Mouse (Mus musculus) ovary, adult 10 weeks (tissue): ENCODE data around the gene Wee2. TPM values are rescaled to one million over a fixed set of nuclear protein-coding genes. Genes with fewer than 3 reads are reported as not detected.

Source experiments
- polyA plus RNA-seq: library from polyadenylated mRNA; stranded (reverse); fragments of 350-450 nt; fragmentation: Illumina TruSeq; extraction: RNeasy Lipid Tissue Mini Kit (QIAGEN cat#74804); gene quantifications from one replicate; pipeline ENCODE4 v1.2.3, GENCODE M21; 2014

The Wee2 gene
- 12.3 TPM for polyA plus RNA-seq

DNA sequence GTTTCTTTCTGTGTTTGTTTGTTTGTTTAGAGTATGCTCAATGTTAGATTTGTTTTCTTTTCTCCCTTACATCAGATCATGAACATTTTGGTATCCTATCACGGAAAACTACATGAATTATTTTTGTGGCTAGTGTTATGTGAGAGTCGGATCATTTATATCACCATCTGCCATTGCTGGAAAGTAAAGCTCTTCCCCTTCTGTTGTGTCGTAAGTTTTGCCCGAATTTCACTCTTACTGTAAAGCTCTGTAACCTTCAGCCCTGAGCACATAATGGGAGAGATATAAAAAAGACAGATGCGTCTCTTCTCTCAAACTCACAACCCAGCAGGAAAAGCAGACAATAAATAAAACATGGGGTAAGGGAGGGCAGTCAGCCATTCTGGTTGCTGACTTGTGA is at the start of gene Wee2:
Gene Wee2 (plus strand): TSS at position 153 of the 400 bp plus-strand sequence.

DNA sequence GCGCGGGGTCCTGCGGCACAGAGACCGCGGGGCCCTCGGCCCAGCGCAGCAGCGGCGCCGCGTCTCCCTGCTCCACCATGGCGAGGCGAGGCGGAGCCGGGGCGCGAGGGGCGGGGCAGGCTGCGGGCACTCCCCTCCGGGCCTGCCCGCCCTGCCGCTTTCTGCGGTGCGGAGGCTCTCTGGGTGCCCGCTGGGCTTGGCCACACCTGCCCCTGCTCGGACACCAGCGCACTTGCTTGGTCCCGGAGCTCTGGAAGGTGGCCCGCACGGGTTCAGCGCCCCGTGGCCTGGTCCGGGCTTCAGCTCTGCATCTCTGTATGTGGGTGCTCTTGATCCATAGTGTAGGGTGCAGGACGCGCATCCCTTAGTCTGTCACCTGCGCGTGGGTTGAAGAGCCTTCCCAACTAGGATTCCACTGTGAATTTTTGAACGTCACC is 2.8 kb upstream of the Wee2 start, which contains the start of gene E330009J07Rik:
Gene E330009J07Rik (minus strand): TSS at position 89 of the 437 bp plus-strand sequence.

GRCm38 (mm10) chr6:40470916-40471719 is 32.2 kb downstream of the Wee2 start, which contains the start of gene Ssbp1:
Gene Ssbp1 (plus strand): TSS chr6:40471352.

DNA sequence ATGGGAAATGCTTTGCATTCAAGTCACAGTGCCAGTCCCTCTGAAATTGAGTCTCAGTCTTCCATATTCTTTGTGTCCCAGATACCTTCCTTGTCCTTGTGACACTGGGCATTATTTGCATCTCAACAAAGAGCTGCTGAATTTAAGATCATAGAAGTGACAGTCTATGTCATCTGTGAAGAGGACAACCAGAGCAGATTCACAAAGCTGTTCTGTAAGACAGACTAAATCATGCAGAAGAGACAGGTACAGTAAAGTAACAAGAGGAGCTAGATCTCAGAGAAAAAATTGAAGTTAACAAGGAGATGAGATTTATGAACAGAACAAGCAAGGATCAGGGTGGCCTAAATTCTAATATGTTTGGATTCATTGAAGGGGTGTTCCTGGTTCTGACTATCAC is 52.0 kb downstream of the Wee2 start, which contains the start of gene Tas2r137:
Gene Tas2r137 (plus strand): TSS at position 301 of the 400 bp plus-strand sequence.

DNA sequence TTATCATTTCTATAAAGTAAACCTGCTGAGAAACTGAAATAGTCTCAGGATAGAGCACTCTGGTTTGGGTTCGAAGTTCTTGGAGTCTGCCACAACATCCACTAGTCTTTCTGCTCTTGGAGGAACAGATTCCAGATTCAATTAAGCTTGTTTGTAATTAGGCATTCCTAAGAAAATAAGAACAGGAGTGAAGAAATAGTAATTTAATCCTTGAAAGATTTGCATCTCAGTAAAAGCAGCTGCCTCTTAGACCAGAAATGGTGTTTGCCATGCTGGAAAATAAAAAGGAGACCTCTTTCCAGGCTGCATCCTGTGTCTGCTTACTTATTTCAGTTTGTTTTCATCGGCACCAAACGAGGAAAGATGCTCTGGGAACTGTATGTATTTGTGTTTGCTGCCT is 54.3 kb downstream of the Wee2 start, which contains the start of gene Tas2r108:
Gene Tas2r108 (plus strand): TSS at position 301 of the 400 bp plus-strand sequence.

Other genes with a start within 250 kb of the Wee2 start
- gene Agk, start 113.9 kb upstream of the Wee2 start, polyA plus RNA-seq = 21.0 TPM
- gene E330009J07Rik, start 3.0 kb upstream of the Wee2 start, polyA plus RNA-seq = 18.1 TPM
- gene Ssbp1, start 32.3 kb downstream of the Wee2 start, polyA plus RNA-seq = 117 TPM
- not detected for gene Tas2r137, start 52.1 kb downstream of the Wee2 start, polyA plus RNA-seq
- gene Tas2r108, start 54.4 kb downstream of the Wee2 start, polyA plus RNA-seq = not detected
- gene Prss37, start 80.4 kb downstream of the Wee2 start, polyA plus RNA-seq = not detected
- gene Olfr461, start 116.0 kb downstream of the Wee2 start, polyA plus RNA-seq = not detected
- not detected for gene Olfr460, start 130.4 kb downstream of the Wee2 start, polyA plus RNA-seq
- gene Clec5a, start 146.7 kb downstream of the Wee2 start, polyA plus RNA-seq = 3.4 TPM
- gene Tas2r138, start 174.2 kb downstream of the Wee2 start, polyA plus RNA-seq = not detected
- gene Mgam, start 189.7 kb downstream of the Wee2 start, polyA plus RNA-seq = 1.4 TPM